Mouse (Mus musculus) olfactory bulb, adult 2 months (tissue): ENCODE measurements at regions not wholly inside any gene's neighbourhood (a gene's known extent, or its start where the extent isn't known, plus 50 kb on each side); places are given as distances from the start of the nearest gene placed in this dataset.

Experiments
- H3K27ac ChIP-seq: fragments of 200-500 bp; 2 replicates; pipeline ENCODE4 v1.5.1; 2012; ENCODE audit warnings: low read depth, low read length; ENCODE audit not compliant: insufficient read depth
- H3K4me1 ChIP-seq: fragments of 200-500 bp; 2 replicates; pipeline ENCODE4 v1.6.1; 2012; ENCODE audit warnings: low read length; ENCODE audit not compliant: control insufficient read depth, insufficient read depth
- H3K4me3 ChIP-seq: fragments of 200-500 bp; 2 replicates; pipeline ENCODE4 v1.5.1; 2012; ENCODE audit warnings: mild to moderate bottlenecking, low read depth, low read length, moderate library complexity; ENCODE audit not compliant: insufficient read depth
- CTCF ChIP-seq: fragments of 200-500 bp; IDR thresholded peaks from 2 replicates; pipeline ENCODE4 v1.5.1; 2012; ENCODE audit warnings: low read depth, mild to moderate bottlenecking, low read length, moderate library complexity; ENCODE audit not compliant: insufficient read depth
- POLR2A ChIP-seq: fragments of 200-500 bp; IDR thresholded peaks from 2 replicates; pipeline ENCODE4 v1.6.1; 2012; ENCODE audit warnings: mild to moderate bottlenecking, low read depth, low read length, moderate library complexity; ENCODE audit not compliant: insufficient read depth
- WGBS: fragments of 180-500 bp; shearing (Covaris S2); methylation state at CpG from one replicate; pipeline ENCODE4 v1.1.7; 2018; 5-methylcytosine and 5-hydroxymethylcytosine counted together

DNA sequence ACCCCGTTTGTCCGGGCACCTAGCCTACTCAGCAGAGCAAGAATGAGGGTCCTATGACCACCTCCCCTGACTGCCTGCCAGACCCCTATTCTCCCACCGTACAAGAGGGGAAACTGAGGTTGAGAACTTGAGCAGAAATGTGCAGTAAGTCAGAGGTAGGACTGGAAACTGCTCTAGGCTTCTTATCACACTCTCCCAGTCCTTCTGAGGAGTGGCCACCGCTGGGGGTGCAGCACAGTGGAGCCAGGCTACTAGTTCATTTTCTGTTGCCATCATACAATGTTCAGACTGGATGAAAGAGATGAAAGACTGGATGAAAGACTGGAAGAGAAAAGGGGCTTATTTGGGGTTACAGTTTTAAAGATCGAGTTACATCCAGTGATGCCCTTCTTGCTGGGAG is 78.7 kb upstream of the Shb start:
- H3K27ac ChIP-seq = no peak overlapping the region
- H3K4me3 ChIP-seq = no peak overlapping the region
- TF ChIP-seq CTCF = no peak
- H3K4me1 ChIP-seq = no peaks in the 10 kb centered on the region
- WGBS = 92% methylated on average over 5 of the region's 5 CpGs

DNA sequence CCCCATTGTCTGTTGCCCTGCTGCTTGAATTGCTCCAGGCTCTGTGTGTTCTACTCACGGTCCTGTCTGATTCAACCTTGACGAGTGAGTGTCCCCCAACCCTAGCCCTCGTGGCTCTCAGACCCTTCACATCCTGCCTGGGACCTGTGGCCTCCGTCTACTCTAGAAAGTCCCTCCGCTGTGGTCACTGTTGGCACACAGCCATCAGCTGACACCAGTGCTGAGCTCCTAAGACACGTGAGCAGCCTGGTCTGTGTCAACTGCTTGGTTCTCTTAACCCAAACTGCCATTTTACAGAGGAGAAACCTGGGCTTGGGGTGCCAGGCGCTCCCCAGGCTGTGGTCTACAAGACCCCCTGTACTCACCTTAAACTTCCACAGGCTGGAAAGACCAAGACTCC is 74.3 kb upstream of the Shb start:
- H3K4me3 ChIP-seq = no peak overlapping the region
- no peak for TF ChIP-seq CTCF
- TF ChIP-seq POLR2A = no peak
- H3K27ac ChIP-seq = no peak overlapping the region
- H3K4me1 ChIP-seq = no peaks in the 10 kb centered on the region
- WGBS = 77% methylated on average over 7 of the region's 7 CpGs

DNA sequence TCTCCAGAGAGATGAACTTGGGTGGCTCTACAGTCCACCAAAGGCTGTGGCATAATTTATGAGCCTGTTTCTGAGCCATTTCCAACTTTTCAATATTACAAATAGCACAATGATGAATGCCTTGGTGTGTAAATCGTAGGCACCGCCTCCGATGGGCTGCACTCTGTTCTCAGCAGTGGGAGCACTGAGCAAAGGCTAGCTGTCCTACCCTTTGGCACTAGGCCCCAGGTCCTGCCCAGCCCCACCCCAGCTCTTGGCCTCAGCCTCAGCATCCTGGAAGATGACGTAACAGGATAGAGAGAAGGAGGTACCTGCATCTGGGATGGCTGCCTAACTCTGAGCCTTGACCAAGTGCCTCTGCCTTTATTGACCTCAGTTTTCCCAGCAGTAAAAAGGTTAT is 73.4 kb upstream of the Shb start:
- TF ChIP-seq POLR2A (no peak), CTCF (no peak)
- no peak overlapping the region for H3K27ac ChIP-seq
- no peak overlapping the region for H3K4me3 ChIP-seq
- 79% methylated on average over 4 of the region's 4 CpGs for WGBS
- H3K4me1 ChIP-seq = no peaks in the 10 kb centered on the region

DNA sequence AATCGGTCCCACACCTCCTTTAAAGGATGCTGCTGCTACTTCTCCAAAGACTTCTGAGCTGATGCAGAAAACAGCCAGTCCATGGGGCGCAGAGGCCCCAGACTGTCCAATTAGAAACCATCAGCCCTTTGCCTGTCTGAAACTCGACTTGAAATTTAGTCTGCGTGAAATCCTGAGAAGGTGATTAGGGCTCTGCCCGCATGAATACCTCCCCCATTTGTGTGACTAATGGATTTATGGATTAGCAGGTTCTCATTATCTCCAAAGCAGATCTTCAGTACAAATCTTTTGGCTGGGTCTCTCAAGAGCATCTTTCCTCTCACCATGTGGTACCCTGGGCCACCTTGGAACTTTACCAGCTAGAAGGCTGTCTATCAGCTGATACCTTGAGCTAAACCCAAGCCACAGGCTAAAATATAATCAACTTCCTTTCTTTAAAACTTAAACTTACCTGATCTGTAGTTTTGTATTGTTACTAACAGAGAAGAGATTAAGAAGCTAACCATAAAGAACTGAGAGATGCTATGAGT is 72.1 kb upstream of the Shb start:
- WGBS = 82% methylated on average over 5 of the region's 5 CpGs
- Histone ChIP-seq H3K27ac (no peak overlapping the region), H3K4me1 (no peaks in the 10 kb centered on the region), H3K4me3 (no peak overlapping the region)
- no peak for TF ChIP-seq CTCF
- TF ChIP-seq POLR2A = no peak

DNA sequence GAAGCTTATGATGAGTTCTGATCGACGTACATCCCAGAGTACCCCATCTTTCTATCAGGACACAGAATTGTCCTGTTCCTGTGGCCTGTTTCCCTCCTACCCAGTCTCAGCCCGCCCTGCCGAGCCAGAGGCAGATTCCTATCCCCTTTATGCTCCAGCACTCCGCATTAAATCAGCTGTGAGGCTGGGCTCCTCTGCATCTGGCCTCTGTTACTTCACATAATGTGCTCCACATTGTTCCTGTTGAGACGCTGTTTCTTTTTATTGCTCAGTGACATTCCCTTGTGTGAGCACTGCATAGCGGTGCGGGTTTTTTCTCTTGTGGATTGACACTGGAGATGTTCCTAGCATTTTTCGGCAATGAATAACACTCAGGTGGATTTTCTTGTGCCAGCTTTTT is 68.2 kb upstream of the Shb start:
- Histone ChIP-seq H3K4me1 (no peaks in the 10 kb centered on the region), H3K27ac (0 out of 2 replicates have a peak overlapping the region, but pooled peaks have one; percentile 45), H3K4me3 (no peak overlapping the region)
- 47% methylated on average over 9 of the region's 9 CpGs for WGBS
- TF ChIP-seq CTCF (no peak), POLR2A (no peak)

DNA sequence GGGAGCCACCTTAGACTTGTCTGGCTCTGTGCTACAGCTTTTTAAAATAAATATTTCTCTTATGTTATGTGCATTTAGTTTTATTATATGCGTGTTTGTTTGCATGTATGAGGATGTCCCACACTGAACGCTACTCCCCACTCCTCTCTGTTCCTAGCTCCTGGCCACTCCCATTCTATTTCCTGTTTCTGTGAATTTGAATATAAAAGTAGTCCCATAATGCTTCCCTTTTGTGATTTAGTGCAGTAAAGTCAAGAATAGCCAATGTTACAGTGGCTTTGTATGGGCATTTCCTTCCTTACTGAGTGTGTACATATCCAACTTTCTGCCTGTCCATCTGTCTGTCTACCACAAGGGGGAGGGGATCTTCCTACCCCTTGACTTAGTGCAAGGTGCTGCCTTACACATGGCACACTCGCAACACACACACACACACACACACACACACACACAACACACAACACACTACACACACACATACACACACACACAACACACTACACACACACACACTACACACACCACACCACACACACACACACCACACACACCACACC is 61.2 kb upstream of the Shb start:
- Histone ChIP-seq H3K4me1 (peaks cover 6% of the 10 kb centered on the region; the same call in 1 of the 2 replicates), H3K4me3 (no peak overlapping the region), H3K27ac (no peak overlapping the region)
- 97% methylated on average over 3 of the region's 3 CpGs for WGBS
- TF ChIP-seq CTCF = no peak
- no peak for TF ChIP-seq POLR2A

DNA sequence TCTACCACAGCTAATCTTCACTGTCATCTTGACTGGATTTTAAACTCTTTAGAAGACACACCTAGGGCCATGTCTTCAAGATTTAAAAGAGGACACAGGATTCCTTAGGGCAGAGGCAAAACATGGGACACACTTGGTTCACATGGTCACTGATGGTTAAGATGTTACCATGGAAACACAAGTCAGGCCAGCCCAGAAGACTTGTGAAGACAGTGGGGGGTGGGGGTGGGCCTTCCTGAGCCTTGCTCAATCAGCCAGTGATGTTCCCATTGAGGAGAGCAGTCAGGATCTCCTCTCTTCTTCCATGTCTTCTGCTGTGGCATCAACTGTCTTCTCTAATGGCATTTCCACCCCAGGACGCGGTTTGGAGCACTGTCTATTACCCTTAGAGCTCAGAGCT is 60.5 kb upstream of the Shb start:
- WGBS = 82% methylated on average over 2 of the region's 2 CpGs
- Histone ChIP-seq H3K27ac (no peak overlapping the region), H3K4me1 (peaks cover 6% of the 10 kb centered on the region; the same call in 1 of the 2 replicates), H3K4me3 (no peak overlapping the region)
- TF ChIP-seq CTCF = no peak
- no peak for TF ChIP-seq POLR2A

DNA sequence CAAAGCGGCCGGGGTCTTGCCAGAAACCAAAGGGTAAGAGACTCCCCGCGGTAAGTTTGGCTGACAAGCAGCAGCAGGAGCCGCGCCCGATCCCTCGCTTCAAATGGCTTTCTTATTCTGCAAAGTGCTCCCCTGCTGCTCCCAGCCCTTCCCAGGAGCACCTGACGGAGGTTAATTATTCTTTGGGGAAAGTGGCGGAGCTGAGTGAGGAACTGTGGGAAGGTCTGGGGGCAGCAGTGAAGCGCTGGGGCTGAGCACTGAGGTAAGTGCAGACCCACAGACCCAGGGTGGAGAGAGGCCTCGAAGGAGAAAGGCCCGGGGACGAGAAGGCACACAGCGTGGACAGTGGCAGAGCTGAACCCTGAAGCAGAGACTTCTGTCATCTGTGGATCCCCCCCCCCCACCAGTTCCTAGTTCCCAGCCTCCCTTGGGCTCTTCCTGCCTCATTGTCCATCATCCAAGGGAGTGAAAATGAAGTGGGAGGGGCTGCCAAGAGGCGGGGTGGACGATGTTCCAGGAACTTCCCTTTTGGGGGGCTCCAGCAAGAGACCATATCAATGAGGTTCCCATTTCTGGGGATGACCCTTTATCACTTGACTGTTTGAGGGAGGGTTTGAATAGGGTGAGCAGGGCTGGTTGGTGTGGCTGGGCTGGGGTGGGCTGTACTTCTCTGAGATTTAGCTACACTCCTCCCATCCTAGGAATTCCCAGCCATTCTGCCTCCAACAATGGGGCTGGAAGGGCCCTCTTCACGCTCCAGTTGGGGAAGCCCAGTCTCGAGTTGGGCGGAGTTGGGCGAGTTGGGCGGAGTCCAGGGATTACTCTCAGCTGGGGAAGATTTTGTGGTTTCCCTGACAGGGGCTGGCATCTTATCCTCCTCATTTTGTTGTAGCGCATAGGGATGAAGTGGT is 59.4 kb upstream of the Shb start:
- WGBS = 30% methylated on average over 23 of the region's 23 CpGs
- H3K4me3 ChIP-seq = no peak overlapping the region
- TF ChIP-seq CTCF (no peak), POLR2A (no peak)
- H3K27ac ChIP-seq = no peak overlapping the region
- peaks cover 6% of the 10 kb centered on the region; the same call in 1 of the 2 replicates for H3K4me1 ChIP-seq

DNA sequence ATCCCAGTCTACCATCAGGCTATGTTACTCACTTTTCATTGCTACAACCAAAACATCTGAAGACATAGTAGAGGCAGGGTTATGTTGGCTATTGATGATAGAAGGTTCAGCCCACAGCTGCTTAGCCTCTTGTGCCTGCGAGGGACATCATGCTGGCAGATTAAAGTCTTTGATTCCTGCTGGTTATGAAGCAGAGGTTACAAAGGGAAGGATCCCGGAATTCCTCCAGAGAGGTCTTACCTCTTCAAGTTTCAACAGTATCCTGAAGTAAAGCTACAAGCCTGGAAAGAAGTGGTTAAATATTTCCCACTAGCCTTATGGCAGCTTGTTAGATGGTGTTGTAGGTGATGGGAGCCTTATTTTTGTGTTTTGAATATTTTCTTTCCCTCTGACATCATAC is 58.6 kb upstream of the Shb start:
- H3K27ac ChIP-seq = no peak overlapping the region
- no peak overlapping the region for H3K4me3 ChIP-seq
- H3K4me1 ChIP-seq = peaks cover 6% of the 10 kb centered on the region; the same call in 1 of the 2 replicates
- no peak for TF ChIP-seq CTCF
- no peak for TF ChIP-seq POLR2A
- WGBS = 52% methylated on average over 2 of the region's 2 CpGs
